Mouse (Mus musculus): Measurements from ENCODE around the gene Iqschfp. TPM values are rescaled to one million over a fixed set of nuclear protein-coding genes. Genes with fewer than 3 reads are reported as not detected.

The Iqschfp gene
- total and polyA plus RNA-seq, 2 experiments from 2014 or later, result not detected

GRCm38 (mm10) chr3:68662386-68662785 lies 770.4 kb downstream of the Iqschfp start:
- TF ChIP-seq CTCF (IDR thresholded peaks at IDR 0.05; ENCODE audit: low read depth), result no peak
- TF ChIP-seq EP300 (IDR thresholded peaks at IDR 0.05; ENCODE audit: low read depth), result no peak
- no peak for ATAC-seq (ENCODE audit: insufficient read depth, low read depth)
- Histone ChIP-seq H3K4me2 (ENCODE audit: low read depth, low read length) (no peak overlapping the region), H3K9me3 (replicated peaks; ENCODE audit: control insufficient read depth, low read length) (no peaks in the 10 kb centered on the region), H3K27ac (ENCODE audit: low read depth) (no peak overlapping the region), H3K4me3 (ENCODE audit: low read depth, low read length) (no peak overlapping the region), H3K27me3 (ENCODE audit: control insufficient read depth, insufficient read depth, low read length) (no peaks in the 10 kb centered on the region), H3K9ac (replicated peaks; ENCODE audit: low read depth, low read length) (no peak overlapping the region), H3K4me1 (ENCODE audit: control insufficient read depth, insufficient read depth) (peaks cover 8% of the 10 kb centered on the region; the same call in 1 of the 2 replicates), H3K36me3 (replicated peaks; ENCODE audit: control insufficient read depth, insufficient read depth, low read length) (no peaks in the 10 kb centered on the region)
- 65% methylated on average over 5 of the region's 5 CpGs for WGBS
- DNase-seq (ENCODE audit: low spot score), result no peak

- Histone ChIP-seq H3K27me3 (ENCODE audit: control insufficient read depth, insufficient read depth, low read length) (no peaks in the 10 kb centered on the region), H3K4me3 (ENCODE audit: low read depth, low read length) (no peak overlapping the region), H3K9ac (replicated peaks; ENCODE audit: low read depth, low read length) (no peak overlapping the region), H3K4me2 (ENCODE audit: low read depth, low read length) (no peak overlapping the region), H3K27ac (ENCODE audit: low read depth) (no peak overlapping the region), H3K9me3 (replicated peaks; ENCODE audit: control insufficient read depth, low read length) (no peaks in the 10 kb centered on the region), H3K36me3 (replicated peaks; ENCODE audit: control insufficient read depth, insufficient read depth, low read length) (no peaks in the 10 kb centered on the region), H3K4me1 (ENCODE audit: control insufficient read depth, insufficient read depth) (no peaks in the 10 kb centered on the region)
- TF ChIP-seq CTCF (IDR thresholded peaks at IDR 0.05; ENCODE audit: low read depth) (no peak), EP300 (IDR thresholded peaks at IDR 0.05; ENCODE audit: low read depth) (no peak)
- ATAC-seq (ENCODE audit: insufficient read depth, low read depth) (no peak), DNase-seq (ENCODE audit: low spot score) (no peak)
- WGBS, result 85% methylated on average over 6 of the region's 6 CpGs
Measured at GRCm38 (mm10) chr3:68664337-68664736, 772.3 kb downstream of the Iqschfp start.

- TF ChIP-seq CTCF (IDR thresholded peaks at IDR 0.05; ENCODE audit: low read depth) (no peak), EP300 (IDR thresholded peaks at IDR 0.05; ENCODE audit: low read depth) (no peak)
- ATAC-seq (ENCODE audit: insufficient read depth, low read depth) (no peak), DNase-seq (ENCODE audit: low spot score) (no peak)
- no peak overlapping the region for H3K27ac ChIP-seq (ENCODE audit: low read depth)
- 82% methylated on average over 7 of the region's 7 CpGs for WGBS
- no peaks in the 10 kb centered on the region for H3K9me3 ChIP-seq (replicated peaks; ENCODE audit: control insufficient read depth, low read length)
- no peak overlapping the region for H3K9ac ChIP-seq (replicated peaks; ENCODE audit: low read depth, low read length)
- no peaks in the 10 kb centered on the region for H3K4me1 ChIP-seq (ENCODE audit: control insufficient read depth, insufficient read depth)
- no peak overlapping the region for H3K4me2 ChIP-seq (ENCODE audit: low read depth, low read length)
- H3K27me3 ChIP-seq (ENCODE audit: control insufficient read depth, insufficient read depth, low read length), result no peaks in the 10 kb centered on the region
- no peaks in the 10 kb centered on the region for H3K36me3 ChIP-seq (replicated peaks; ENCODE audit: control insufficient read depth, insufficient read depth, low read length)
- H3K4me3 ChIP-seq (ENCODE audit: low read depth, low read length), result no peak overlapping the region
Measured at GRCm38 (mm10) chr3:68666377-68666776, 774.3 kb downstream of the Iqschfp start.

GRCm38 (mm10) chr3:68667852-68668251 lies 775.8 kb downstream of the Iqschfp start:
- no peak overlapping the region for H3K4me2 ChIP-seq (ENCODE audit: low read depth, low read length)

GRCm38 (mm10) chr3:68669418-68669974 lies 777.5 kb downstream of the Iqschfp start:
- TF ChIP-seq CTCF (IDR thresholded peaks at IDR 0.05; ENCODE audit: low read depth) (no peak), EP300 (IDR thresholded peaks at IDR 0.05; ENCODE audit: low read depth) (no peak)
- H3K36me3 ChIP-seq (replicated peaks; ENCODE audit: control insufficient read depth, insufficient read depth, low read length), result no peaks in the 10 kb centered on the region
- WGBS, result 76% methylated on average over 5 of the region's 5 CpGs
- no peak overlapping the region for H3K4me2 ChIP-seq (ENCODE audit: low read depth, low read length)
- no peak overlapping the region for H3K4me3 ChIP-seq (ENCODE audit: low read depth, low read length)
- no peak overlapping the region for H3K9ac ChIP-seq (replicated peaks; ENCODE audit: low read depth, low read length)
- DNase-seq (ENCODE audit: low spot score), result no peak
- H3K4me1 ChIP-seq (ENCODE audit: control insufficient read depth, insufficient read depth), result no peaks in the 10 kb centered on the region
- no peaks in the 10 kb centered on the region for H3K9me3 ChIP-seq (replicated peaks; ENCODE audit: control insufficient read depth, low read length)
- no peak overlapping the region for H3K27ac ChIP-seq (ENCODE audit: low read depth)
- no peak for ATAC-seq (ENCODE audit: insufficient read depth, low read depth)
- no peaks in the 10 kb centered on the region for H3K27me3 ChIP-seq (ENCODE audit: control insufficient read depth, insufficient read depth, low read length)

More at GRCm38 (mm10) chr3:68667852-68668251, 775.8 kb downstream of the Iqschfp start:
- DNase-seq (ENCODE audit: low spot score) (no peak), ATAC-seq (ENCODE audit: insufficient read depth, low read depth) (no peak)
- no peaks in the 10 kb centered on the region for H3K27me3 ChIP-seq (ENCODE audit: control insufficient read depth, insufficient read depth, low read length)
- no peaks in the 10 kb centered on the region for H3K9me3 ChIP-seq (replicated peaks; ENCODE audit: control insufficient read depth, low read length)
- no peak overlapping the region for H3K27ac ChIP-seq (ENCODE audit: low read depth)
- 88% methylated on average over 1 of the region's 1 CpGs for WGBS
- no peak for TF ChIP-seq EP300 (IDR thresholded peaks at IDR 0.05; ENCODE audit: low read depth)
- no peak for TF ChIP-seq CTCF (IDR thresholded peaks at IDR 0.05; ENCODE audit: low read depth)
- no peaks in the 10 kb centered on the region for H3K4me1 ChIP-seq (ENCODE audit: control insufficient read depth, insufficient read depth)
- H3K9ac ChIP-seq (replicated peaks; ENCODE audit: low read depth, low read length), result no peak overlapping the region
- H3K4me3 ChIP-seq (ENCODE audit: low read depth, low read length), result no peak overlapping the region
- H3K36me3 ChIP-seq (replicated peaks; ENCODE audit: control insufficient read depth, insufficient read depth, low read length), result no peaks in the 10 kb centered on the region

- no peak for TF ChIP-seq CTCF (IDR thresholded peaks at IDR 0.05; ENCODE audit: low read depth)
- TF ChIP-seq EP300 (IDR thresholded peaks at IDR 0.05; ENCODE audit: low read depth), result no peak
- H3K9me3 ChIP-seq (replicated peaks; ENCODE audit: control insufficient read depth, low read length), result no peaks in the 10 kb centered on the region
- ATAC-seq (ENCODE audit: insufficient read depth, low read depth) (no peak), DNase-seq (ENCODE audit: low spot score) (no peak)
- H3K27me3 ChIP-seq (ENCODE audit: control insufficient read depth, insufficient read depth, low read length), result no peaks in the 10 kb centered on the region
- H3K9ac ChIP-seq (replicated peaks; ENCODE audit: low read depth, low read length), result no peak overlapping the region
- H3K4me2 ChIP-seq (ENCODE audit: low read depth, low read length), result no peak overlapping the region
- no peak overlapping the region for H3K4me3 ChIP-seq (ENCODE audit: low read depth, low read length)
- 88% methylated on average over 2 of the region's 2 CpGs for WGBS
- H3K4me1 ChIP-seq (ENCODE audit: control insufficient read depth, insufficient read depth), result no peaks in the 10 kb centered on the region
- H3K36me3 ChIP-seq (replicated peaks; ENCODE audit: control insufficient read depth, insufficient read depth, low read length), result no peaks in the 10 kb centered on the region
- no peak overlapping the region for H3K27ac ChIP-seq (ENCODE audit: low read depth)
Measured at GRCm38 (mm10) chr3:68674721-68675120, 782.7 kb downstream of the Iqschfp start.
